In genomic region chr4:150382504-150382903, GRCm38 (mm10) we compare ENCODE assay signal across 31 mouse cellular contexts.
A peak's percentile ranks its signal among the peaks of the same experiment; 100 is the strongest.
DNase-seq lines count a peak whose midpoint lies in the region; ATAC-seq and TF ChIP-seq lines count a peak whose summit lies in the region.
"Had no signal": no experiment of that assay in that cellular context is flagged by ENCODE, and none has a peak within 500 bp of the region (broad histone marks: within the 10 kb centered on the region; RNA-seq: fewer than 3 reads in every experiment).

No protein-coding gene starts in this region.

- WGBS in hindbrain, embryonic 12.5 days, result 83% methylated on average over 3 of the region's 3 CpGs
- 82% methylated on average over 3 of the region's 3 CpGs for WGBS in hindbrain, embryonic 14.5 days
- 13% methylated on average over 3 of the region's 3 CpGs for WGBS in thymus, adult 2 months
- 83% methylated on average over 3 of the region's 3 CpGs for WGBS in midbrain, embryonic 13.5 days

- no peaks in the 10 kb centered on the region for H3K27me3 ChIP-seq in hindbrain, embryonic 12.5 days
- no peaks in the 10 kb centered on the region for H3K27me3 ChIP-seq in hindbrain, embryonic 14.5 days (ENCODE audit: control insufficient read depth, insufficient read depth, low read length)
- H3K27me3 ChIP-seq in thymus, adult 2 months (ENCODE audit: control insufficient read depth, insufficient read depth, low read length), result no peaks in the 10 kb centered on the region
- no peaks in the 10 kb centered on the region for H3K27me3 ChIP-seq in midbrain, embryonic 13.5 days
- H3K27me3 ChIP-seq: embryonic facial prominence, embryonic 12.5 days; heart, embryonic 12.5 days; kidney, embryonic 15.5 days; liver, embryonic 12.5 days; neural tube, embryonic 13.5 days; Patski; stomach, embryonic 15.5 days had no signal

- H3K27ac ChIP-seq in hindbrain, embryonic 12.5 days, result peak overlapping the region; percentile 23; the same call in 1 of the 2 replicates
- no peak overlapping the region for H3K27ac ChIP-seq in hindbrain, embryonic 14.5 days
- peak overlapping the region; percentile 66; the same call in 1 of the 2 replicates for H3K27ac ChIP-seq in thymus, adult 2 months (ENCODE audit: control insufficient read depth, insufficient read depth, low read length)
- no peak overlapping the region for H3K27ac ChIP-seq in midbrain, embryonic 13.5 days
- H3K27ac ChIP-seq: embryonic facial prominence, embryonic 12.5 days; gastrocnemius, adult 2 months; heart, adult 2 months; kidney, embryonic 15.5 days; liver, embryonic 12.5 days; midbrain, embryonic 10.5 days; neural tube, embryonic 13.5 days; stomach, embryonic 15.5 days had no signal

- H3K9me3 ChIP-seq in hindbrain, embryonic 12.5 days (replicated peaks), result no peaks in the 10 kb centered on the region
- no peaks in the 10 kb centered on the region for H3K9me3 ChIP-seq in hindbrain, embryonic 14.5 days (ENCODE audit: control insufficient read depth, low read length)
- H3K9me3 ChIP-seq in midbrain, embryonic 13.5 days, result no peaks in the 10 kb centered on the region
- H3K9me3 ChIP-seq: embryonic facial prominence, embryonic 12.5 days; heart, embryonic 12.5 days; kidney, embryonic 15.5 days; liver, embryonic 12.5 days; midbrain, embryonic 10.5 days; neural tube, embryonic 13.5 days; stomach, embryonic 15.5 days had no signal

- no peak for DNase-seq in hindbrain, embryonic 14.5 days (ENCODE audit: low spot score)
- DNase-seq in thymus, adult 2 months, result no peak
- DNase-seq in thymus, adult 18-20 months, result no peak
- peak; percentile 44 for DNase-seq in naive thymus-derived CD4-positive, alpha-beta T cell, adult 2 months (ENCODE audit: low read depth)
- no peak for DNase-seq in adrenal gland, postnatal 10 days
- DNase-seq: adrenal gland, postnatal 14 days; cerebellum, adult 11 months; cerebellum, adult 9-10 months; cerebellum, postnatal 36 days; embryo, embryonic 11 days; gastrocnemius, adult 2 months; gastrocnemius, postnatal 36 days; heart, adult 2 months; kidney, adult 11 months; kidney, postnatal 25 days; lung, adult 18-20 months; lung, postnatal 4 days had no signal

- no peak for TF ChIP-seq POLR2A in thymus, adult 2 months (IDR thresholded peaks at IDR 0.05; ENCODE audit: control insufficient read depth, extremely low read depth, insufficient read depth, low read length, poor library complexity)

- ATAC-seq in hindbrain, embryonic 12.5 days (ENCODE audit: low FRiP score), result no peak
- no peak for ATAC-seq in hindbrain, embryonic 14.5 days (ENCODE audit: low FRiP score)
- ATAC-seq in midbrain, embryonic 13.5 days, result no peak
- ATAC-seq: forebrain, embryonic 14.5 days; liver, embryonic 12.5 days; lung, postnatal 0 days; midbrain, embryonic 16.5 days; Patski had no signal

- no peaks in the 10 kb centered on the region for H3K36me3 ChIP-seq in hindbrain, embryonic 12.5 days
- no peaks in the 10 kb centered on the region for H3K36me3 ChIP-seq in hindbrain, embryonic 14.5 days (replicated peaks; ENCODE audit: control insufficient read depth, insufficient read depth)
- no peaks in the 10 kb centered on the region for H3K36me3 ChIP-seq in thymus, adult 2 months (ENCODE audit: control insufficient read depth, insufficient read depth, low read length)
- no peaks in the 10 kb centered on the region for H3K36me3 ChIP-seq in midbrain, embryonic 13.5 days
- H3K36me3 ChIP-seq: embryonic facial prominence, embryonic 12.5 days; heart, embryonic 12.5 days; kidney, embryonic 15.5 days; liver, embryonic 12.5 days; midbrain, embryonic 10.5 days; neural tube, embryonic 13.5 days; stomach, embryonic 15.5 days had no signal

- no peak for TF ChIP-seq CTCF in thymus, adult 2 months (IDR thresholded peaks at IDR 0.05; ENCODE audit: borderline replicate concordance, control insufficient read depth, extremely low read depth, insufficient read depth, low read length, poor library complexity)

- no peak overlapping the region for H3K4me3 ChIP-seq in hindbrain, embryonic 12.5 days
- H3K4me3 ChIP-seq in hindbrain, embryonic 14.5 days (replicated peaks; ENCODE audit: low read length), result no peak overlapping the region
- H3K4me3 ChIP-seq in thymus, adult 2 months (ENCODE audit: control insufficient read depth, insufficient read depth, low read length), result no peak overlapping the region
- no peak overlapping the region for H3K4me3 ChIP-seq in midbrain, embryonic 13.5 days (replicated peaks)
- H3K4me3 ChIP-seq: embryonic facial prominence, embryonic 12.5 days; gastrocnemius, adult 2 months; heart, adult 2 months; heart, embryonic 12.5 days; kidney, embryonic 15.5 days; liver, embryonic 12.5 days; midbrain, embryonic 10.5 days; myocyte; neural tube, embryonic 13.5 days; stomach, embryonic 15.5 days had no signal

- H3K4me1 ChIP-seq in hindbrain, embryonic 12.5 days, result peaks cover 39% of the 10 kb centered on the region
- peaks cover 11% of the 10 kb centered on the region for H3K4me1 ChIP-seq in hindbrain, embryonic 14.5 days (replicated peaks; ENCODE audit: control insufficient read depth, insufficient read depth, low read length)
- H3K4me1 ChIP-seq in thymus, adult 2 months (replicated peaks; ENCODE audit: control insufficient read depth, insufficient read depth, low read length), result peaks cover 18% of the 10 kb centered on the region
- H3K4me1 ChIP-seq in midbrain, embryonic 13.5 days (replicated peaks), result peaks cover 51% of the 10 kb centered on the region

- H3K9ac ChIP-seq in hindbrain, embryonic 12.5 days, result no peak overlapping the region
- no peak overlapping the region for H3K9ac ChIP-seq in hindbrain, embryonic 14.5 days
- no peak overlapping the region for H3K9ac ChIP-seq in midbrain, embryonic 13.5 days (replicated peaks)
- H3K9ac ChIP-seq: embryonic facial prominence, embryonic 12.5 days; heart, embryonic 12.5 days; kidney, embryonic 15.5 days; liver, embryonic 12.5 days; neural tube, embryonic 13.5 days; stomach, embryonic 15.5 days had no signal

- H3K4me2 ChIP-seq in hindbrain, embryonic 12.5 days (replicated peaks), result no peak overlapping the region
- no peak overlapping the region for H3K4me2 ChIP-seq in hindbrain, embryonic 14.5 days (replicated peaks)
- H3K4me2 ChIP-seq in midbrain, embryonic 13.5 days (replicated peaks), result no peak overlapping the region
- H3K4me2 ChIP-seq: embryonic facial prominence, embryonic 12.5 days; heart, embryonic 12.5 days; kidney, embryonic 15.5 days; liver, embryonic 12.5 days; neural tube, embryonic 13.5 days; stomach, embryonic 15.5 days had no signal

Comparison
In these comparisons a context has a peak if more than half of its experiments do, and no peak if none do; other contexts are left out.
1. H3K27ac ChIP-seq: peak in hindbrain, embryonic 12.5 days (single experiment) and thymus, adult 2 months (single experiment); none in hindbrain, embryonic 14.5 days (single experiment) and midbrain, embryonic 13.5 days (single experiment).